Mouse (Mus musculus): Measurements from ENCODE around the gene Ccm2. TPM values are rescaled to one million over a fixed set of nuclear protein-coding genes. Genes with fewer than 3 reads are reported as not detected.
A peak's percentile ranks its signal among the peaks of the same experiment; 100 is the strongest.

Gene Ccm2
- total and polyA plus RNA-seq, 2 experiments from 2014 or later: 77.5 to 80.2 TPM

GRCm38 (mm10) chr11:6605491-6606399, 59.1 kb downstream of the Ccm2 start, which contains the start of gene Nacad:
Nacad (minus strand) TSS chr11:6606053.
- Histone ChIP-seq H3K27ac (peak within 1 kb of the TSS; percentile 97), H3K36me3 (ENCODE audit: insufficient read depth, low read length) (0 out of 2 replicates have a peak, but pooled peaks cover 10% of the 10 kb centered on the region), H3K4me3 (ENCODE audit: low read length) (peak within 1 kb of the TSS; percentile 53), H3K4me1 (ENCODE audit: insufficient read depth, low read length) (peaks cover 12% of the 10 kb centered on the region; the same call in 1 of the 2 replicates), H3K9me3 (ENCODE audit: low read length) (no peaks in the 10 kb centered on the region), H3K4me2 (ENCODE audit: low read depth, low read length) (peak within 1 kb of the TSS; percentile 77), H3K9ac (replicated peaks; ENCODE audit: low read length) (peak within 1 kb of the TSS; percentile 71), H3K27me3 (ENCODE audit: insufficient read depth, low read length) (no peaks in the 10 kb centered on the region)
- 2% methylated on average over 28 of the region's 41 CpGs for WGBS
- peak; percentile 15; the same call in 1 of the 2 replicates for TF ChIP-seq CTCF (IDR thresholded peaks at IDR 0.05; ENCODE audit: low read depth)
- ATAC-seq (peak; percentile 92), DNase-seq (ENCODE audit: low spot score) (peak; percentile 93)

GRCm38 (mm10) chr11:6615250-6616205, 68.8 kb downstream of the Ccm2 start:
- no peaks in the 10 kb centered on the region for H3K9me3 ChIP-seq (ENCODE audit: low read length)
- no peak for ATAC-seq
- H3K36me3 ChIP-seq (ENCODE audit: insufficient read depth, low read length): peaks cover 67% of the 10 kb centered on the region

DNA sequence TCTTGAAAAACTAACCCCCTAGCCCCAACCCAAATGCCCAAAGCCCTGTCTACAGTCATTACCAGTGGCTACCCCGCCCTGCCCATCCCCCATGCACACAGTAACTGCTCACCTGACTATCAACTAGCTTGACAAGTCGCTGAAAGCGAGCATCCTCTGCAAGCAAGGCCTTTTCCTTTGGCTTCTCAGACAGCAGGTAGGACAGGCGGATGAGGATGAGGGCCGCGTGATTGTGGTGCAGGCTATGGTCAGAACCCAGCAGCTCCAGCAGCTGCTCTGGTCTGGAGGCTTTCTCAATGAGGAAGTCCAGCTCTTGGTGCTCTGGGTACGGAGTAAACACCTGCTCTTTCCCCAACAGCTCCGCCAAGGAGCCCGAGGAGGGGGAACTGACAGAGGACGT, 77.0 kb downstream of the Ccm2 start:
- Histone ChIP-seq H3K9me3 (ENCODE audit: low read length) (no peaks in the 10 kb centered on the region), H3K27ac (no peak overlapping the region), H3K4me2 (ENCODE audit: low read depth, low read length) (no peak overlapping the region), H3K4me1 (ENCODE audit: insufficient read depth, low read length) (peaks cover 8% of the 10 kb centered on the region), H3K36me3 (ENCODE audit: insufficient read depth, low read length) (peaks cover 42% of the 10 kb centered on the region), H3K9ac (replicated peaks; ENCODE audit: low read length) (no peak overlapping the region), H3K4me3 (ENCODE audit: low read length) (no peak overlapping the region), H3K27me3 (ENCODE audit: insufficient read depth, low read length) (no peaks in the 10 kb centered on the region)
- TF ChIP-seq CTCF (IDR thresholded peaks at IDR 0.05; ENCODE audit: low read depth): no peak
- DNase-seq (ENCODE audit: low spot score): no peak
- 91% methylated on average over 10 of the region's 10 CpGs for WGBS
- ATAC-seq: no peak

More at GRCm38 (mm10) chr11:6615250-6616205, 68.8 kb downstream of the Ccm2 start:
- TF ChIP-seq CTCF (IDR thresholded peaks at IDR 0.05; ENCODE audit: low read depth): no peak
- Histone ChIP-seq H3K4me1 (ENCODE audit: insufficient read depth, low read length) (no peaks in the 10 kb centered on the region), H3K4me2 (ENCODE audit: low read depth, low read length) (no peak overlapping the region), H3K4me3 (ENCODE audit: low read length) (no peak overlapping the region), H3K27ac (no peak overlapping the region), H3K27me3 (ENCODE audit: insufficient read depth, low read length) (no peaks in the 10 kb centered on the region), H3K9ac (replicated peaks; ENCODE audit: low read length) (no peak overlapping the region)
- no peak for DNase-seq (ENCODE audit: low spot score)
- 93% methylated on average over 12 of the region's 12 CpGs for WGBS

DNA sequence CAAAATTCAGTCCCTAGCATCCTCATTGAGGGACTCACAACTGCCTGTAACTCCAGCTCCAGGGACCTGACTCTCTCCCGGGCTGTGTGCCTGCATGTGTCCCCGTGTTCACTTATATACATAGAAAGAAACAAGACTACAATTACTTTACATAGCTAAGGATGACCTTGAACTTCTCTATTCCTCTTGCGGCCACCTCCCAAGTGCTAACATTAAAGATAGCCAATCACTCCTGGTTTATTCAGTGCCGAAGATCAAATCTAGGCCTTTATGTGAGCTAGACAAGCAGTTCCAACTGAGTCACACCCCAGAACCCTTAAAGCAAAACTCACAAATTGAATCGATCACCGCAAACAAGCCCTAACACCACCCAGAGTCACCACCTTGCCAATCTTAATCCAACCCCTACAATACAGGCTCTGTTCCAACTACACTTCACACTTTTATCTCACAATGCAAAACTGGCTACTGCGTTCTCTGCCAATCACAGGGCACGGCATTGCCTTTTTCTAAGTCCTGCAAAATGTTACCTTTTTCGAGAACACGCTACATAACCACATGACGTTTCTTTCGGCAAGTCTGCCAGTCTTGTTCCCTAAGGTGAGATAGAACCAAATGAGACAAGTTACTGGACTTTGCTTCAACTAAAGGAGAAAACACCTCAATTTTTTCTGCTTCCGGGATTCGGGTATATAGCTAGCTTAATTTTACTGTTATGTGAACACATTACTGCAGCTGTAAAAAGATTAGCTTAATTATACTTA, 78.1 kb downstream of the Ccm2 start:
- Histone ChIP-seq H3K9me3 (ENCODE audit: low read length) (no peaks in the 10 kb centered on the region), H3K4me1 (ENCODE audit: insufficient read depth, low read length) (peaks cover 8% of the 10 kb centered on the region), H3K9ac (replicated peaks; ENCODE audit: low read length) (peak overlapping the region; percentile 72; the same call in 1 of the 2 replicates), H3K27me3 (ENCODE audit: insufficient read depth, low read length) (no peaks in the 10 kb centered on the region), H3K36me3 (ENCODE audit: insufficient read depth, low read length) (peaks cover 31% of the 10 kb centered on the region), H3K4me3 (ENCODE audit: low read length) (peak overlapping the region; percentile 77), H3K27ac (no peak overlapping the region), H3K4me2 (ENCODE audit: low read depth, low read length) (peak overlapping the region; percentile 80)
- no peak for TF ChIP-seq CTCF (IDR thresholded peaks at IDR 0.05; ENCODE audit: low read depth)
- ATAC-seq (no peak), DNase-seq (ENCODE audit: low spot score) (no peak)
- WGBS: 69% methylated on average over 14 of the region's 14 CpGs

GRCm38 (mm10) chr11:6625478-6626387, 79.0 kb downstream of the Ccm2 start, which contains the start of gene Tbrg4:
Tbrg4 (minus strand) TSS chr11:6626067.
- no peaks in the 10 kb centered on the region for H3K9me3 ChIP-seq (ENCODE audit: low read length)
- TF ChIP-seq CTCF (IDR thresholded peaks at IDR 0.05; ENCODE audit: low read depth): no peak
- H3K4me2 ChIP-seq (ENCODE audit: low read depth, low read length): peak within 1 kb of the TSS; percentile 80
- DNase-seq (ENCODE audit: low spot score) (peak; percentile 99), ATAC-seq (peak; percentile 96)
- H3K4me3 ChIP-seq (ENCODE audit: low read length): peak within 1 kb of the TSS; percentile 77
- peak within 1 kb of the TSS; percentile 91 for H3K27ac ChIP-seq
- 1% methylated on average over 66 of the region's 66 CpGs for WGBS
- H3K36me3 ChIP-seq (ENCODE audit: insufficient read depth, low read length): peaks cover 22% of the 10 kb centered on the region
- H3K27me3 ChIP-seq (ENCODE audit: insufficient read depth, low read length): no peaks in the 10 kb centered on the region
- peaks cover 8% of the 10 kb centered on the region for H3K4me1 ChIP-seq (ENCODE audit: insufficient read depth, low read length)
- H3K9ac ChIP-seq (replicated peaks; ENCODE audit: low read length): peak within 1 kb of the TSS; percentile 72
